Mouse (Mus musculus): ENCODE data around the gene Tbck. TPM values are rescaled to one million over a fixed set of nuclear protein-coding genes. Genes with fewer than 3 reads are reported as not detected.

The Tbck gene
- total RNA-seq, 2 experiments from 2014 or later, result 14.4 to 16.0 TPM

Other genes starting within 250 kb of the Tbck start
- gene Gimd1, start 54.3 kb upstream of the Tbck start, total RNA-seq (2014; fragmentation: Nextera tagmentation), result not detected in 2 replicates
- not detected in 2 replicates for gene Gimd1, start 54.3 kb upstream of the Tbck start, total RNA-seq (2017)
- gene Aimp1, start 226 bp downstream of the Tbck start, total RNA-seq (2014; fragmentation: Nextera tagmentation), result 109 and 117 TPM in 2 replicates
- gene Aimp1, start 226 bp downstream of the Tbck start, total RNA-seq (2017), result 144 and 183 TPM in 2 replicates